Mouse (Mus musculus) spleen, adult 10 weeks (tissue): ENCODE measurements around the gene Ppp1r3d. TPM values are rescaled to one million over a fixed set of nuclear protein-coding genes. Genes with fewer than 3 reads are reported as not detected.

Experiments used
- polyA plus RNA-seq: library from polyadenylated mRNA; stranded (reverse); fragments of 350-450 nt; fragmentation: Illumina TruSeq; extraction: RNeasy Lipid Tissue Mini Kit (QIAGEN cat#74804); gene quantifications from one replicate; pipeline ENCODE4 v1.2.3, GENCODE M21; 2015; ENCODE audit warnings: low replicate concordance; ENCODE audit not compliant: insufficient read depth

Gene Ppp1r3d
- polyA plus RNA-seq = 1.5 TPM

GRCm38 (mm10) chr2:178414261-178415149 lies at the start of gene Ppp1r3d, which contains the start of gene Fam217b:
Gene Ppp1r3d, minus strand, starts transcription at chr2:178414472.
Gene Fam217b, plus strand, starts transcription at chr2:178414524.

GRCm38 (mm10) chr2:178430231-178430630 lies 16.0 kb upstream of the Ppp1r3d start, which contains the start of gene Cdh26:
Gene Cdh26, plus strand, starts transcription at chr2:178430531.

GRCm38 (mm10) chr2:178407053-178407815 lies 7.0 kb downstream of the Ppp1r3d start, which contains the start of gene Sycp2:
Gene Sycp2, minus strand, starts transcription at chr2:178407685.

Other genes with a start within 250 kb of the Ppp1r3d start
- gene Sycp2, start 6.8 kb downstream of the Ppp1r3d start, polyA plus RNA-seq = 0.58 TPM
- gene Fam217b, start 52 bp upstream of the Ppp1r3d start, polyA plus RNA-seq = 2.8 TPM
- not detected for gene Cdh26, start 16.1 kb upstream of the Ppp1r3d start, polyA plus RNA-seq